Mouse (Mus musculus): Measurements from ENCODE around the gene Gzma. TPM values are rescaled to one million over a fixed set of nuclear protein-coding genes. Genes with fewer than 3 reads are reported as not detected.

Gene Gzma
- polyA plus RNA-seq, 1 experiment from 2014 or later: 2.6 TPM

DNA sequence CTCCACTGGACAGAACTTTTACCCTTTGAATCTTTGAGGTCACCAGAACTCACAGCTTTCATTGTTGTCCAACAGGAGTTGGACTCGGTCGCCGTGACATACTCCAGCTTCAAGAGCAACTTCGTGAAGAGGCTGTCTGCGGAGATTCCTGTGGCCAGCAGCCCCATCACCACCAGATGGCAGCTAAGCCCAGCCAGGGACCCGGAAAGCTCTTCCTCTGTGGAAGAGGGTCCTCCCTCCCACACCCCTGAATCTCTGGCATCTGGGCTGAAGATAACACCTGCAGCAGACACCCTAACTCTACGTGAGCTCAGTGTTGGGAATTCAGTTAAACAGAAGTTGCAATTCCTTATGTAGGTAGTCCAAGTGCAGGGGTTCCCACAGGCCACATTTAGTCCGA, 45.0 kb downstream of the Gzma start:
- Histone ChIP-seq H3K4me2 (ENCODE audit: low read depth, low read length) (no peak overlapping the region), H3K27me3 (ENCODE audit: control insufficient read depth, insufficient read depth, low read length) (no peaks in the 10 kb centered on the region), H3K9me3 (replicated peaks; ENCODE audit: control insufficient read depth, low read length) (no peaks in the 10 kb centered on the region), H3K36me3 (ENCODE audit: control insufficient read depth, insufficient read depth, low read length) (no peaks in the 10 kb centered on the region), H3K9ac (ENCODE audit: low read length) (no peak overlapping the region), H3K4me3 (replicated peaks; ENCODE audit: low read length) (no peak overlapping the region), H3K4me1 (ENCODE audit: control insufficient read depth, insufficient read depth, low read length) (no peaks in the 10 kb centered on the region), H3K27ac (ENCODE audit: low read length) (no peak overlapping the region)
- ATAC-seq (ENCODE audit: insufficient read depth, low FRiP score): no peak
- WGBS: 35% methylated on average over 8 of the region's 8 CpGs

DNA sequence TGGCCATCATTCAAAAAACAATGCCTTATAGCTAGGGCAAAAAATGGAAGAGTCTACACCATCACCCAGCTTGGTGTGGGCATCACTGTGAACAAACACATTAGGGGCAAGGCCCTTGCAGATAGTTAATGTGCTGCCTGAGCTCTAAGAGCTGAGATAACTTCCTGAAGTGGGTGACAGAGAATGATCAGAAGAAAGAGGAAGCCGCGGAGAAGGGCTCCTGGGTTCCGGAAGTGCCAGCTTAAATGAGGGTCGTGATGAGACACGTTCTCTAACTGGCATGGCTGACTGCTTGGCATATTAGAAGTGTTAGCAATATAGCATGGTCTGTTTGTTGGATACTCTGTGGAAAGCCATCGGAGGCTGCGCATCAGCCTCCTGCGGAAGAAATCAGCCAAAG, 46.6 kb downstream of the Gzma start:
- no peak overlapping the region for H3K4me2 ChIP-seq (ENCODE audit: low read depth, low read length)
- WGBS: 88% methylated on average over 8 of the region's 8 CpGs
- ATAC-seq (ENCODE audit: insufficient read depth, low FRiP score): no peak

GRCm38 (mm10) chr13:113047647-113048046, 53.1 kb downstream of the Gzma start:
- no peak overlapping the region for H3K9ac ChIP-seq (ENCODE audit: low read length)
- no peaks in the 10 kb centered on the region for H3K27me3 ChIP-seq (ENCODE audit: control insufficient read depth, insufficient read depth, low read length)
- H3K9me3 ChIP-seq (replicated peaks; ENCODE audit: control insufficient read depth, low read length): no peaks in the 10 kb centered on the region
- no peaks in the 10 kb centered on the region; the same call in 1 of the 2 replicates for H3K4me1 ChIP-seq (ENCODE audit: control insufficient read depth, insufficient read depth, low read length)
- H3K27ac ChIP-seq (ENCODE audit: low read length): no peak overlapping the region
- peaks cover 4% of the 10 kb centered on the region; the same call in 1 of the 2 replicates for H3K36me3 ChIP-seq (ENCODE audit: control insufficient read depth, insufficient read depth, low read length)
- WGBS: 66% methylated on average over 3 of the region's 3 CpGs
- no peak overlapping the region for H3K4me3 ChIP-seq (replicated peaks; ENCODE audit: low read length)
- no peak for ATAC-seq (ENCODE audit: insufficient read depth, low FRiP score)
- no peak overlapping the region for H3K4me2 ChIP-seq (ENCODE audit: low read depth, low read length)

More for the DNA sequence above, 46.6 kb downstream of the Gzma start:
- Histone ChIP-seq H3K4me1 (ENCODE audit: control insufficient read depth, insufficient read depth, low read length) (no peaks in the 10 kb centered on the region), H3K27ac (ENCODE audit: low read length) (no peak overlapping the region), H3K4me3 (replicated peaks; ENCODE audit: low read length) (no peak overlapping the region), H3K9ac (ENCODE audit: low read length) (no peak overlapping the region), H3K36me3 (ENCODE audit: control insufficient read depth, insufficient read depth, low read length) (no peaks in the 10 kb centered on the region), H3K27me3 (ENCODE audit: control insufficient read depth, insufficient read depth, low read length) (no peaks in the 10 kb centered on the region), H3K9me3 (replicated peaks; ENCODE audit: control insufficient read depth, low read length) (no peaks in the 10 kb centered on the region)

GRCm38 (mm10) chr13:113047018-113047417, 53.8 kb downstream of the Gzma start:
- H3K27me3 ChIP-seq (ENCODE audit: control insufficient read depth, insufficient read depth, low read length): no peaks in the 10 kb centered on the region
- no peak overlapping the region for H3K27ac ChIP-seq (ENCODE audit: low read length)
- H3K4me1 ChIP-seq (ENCODE audit: control insufficient read depth, insufficient read depth, low read length): no peaks in the 10 kb centered on the region; the same call in 1 of the 2 replicates
- ATAC-seq (ENCODE audit: insufficient read depth, low FRiP score): peak; percentile 34; the same call in 1 of the 2 replicates
- peak overlapping the region; percentile 50; the same call in 1 of the 2 replicates for H3K4me2 ChIP-seq (ENCODE audit: low read depth, low read length)
- no peaks in the 10 kb centered on the region for H3K9me3 ChIP-seq (replicated peaks; ENCODE audit: control insufficient read depth, low read length)
- H3K9ac ChIP-seq (ENCODE audit: low read length): no peak overlapping the region
- H3K36me3 ChIP-seq (ENCODE audit: control insufficient read depth, insufficient read depth, low read length): peaks cover 4% of the 10 kb centered on the region; the same call in 1 of the 2 replicates
- no peak overlapping the region for H3K4me3 ChIP-seq (replicated peaks; ENCODE audit: low read length)

- 2% methylated on average over 21 of the region's 21 CpGs for WGBS
- peak; percentile 90; the same call in 1 of the 2 replicates for ATAC-seq (ENCODE audit: insufficient read depth, low FRiP score)
- Histone ChIP-seq H3K9me3 (replicated peaks; ENCODE audit: control insufficient read depth, low read length) (no peaks in the 10 kb centered on the region), H3K27ac (ENCODE audit: low read length) (peak within 1 kb of the TSS; percentile 80), H3K4me2 (ENCODE audit: low read depth, low read length) (peak within 1 kb of the TSS; percentile 50), H3K36me3 (ENCODE audit: control insufficient read depth, insufficient read depth, low read length) (peaks cover 8% of the 10 kb centered on the region; the same call in 1 of the 2 replicates), H3K4me1 (ENCODE audit: control insufficient read depth, insufficient read depth, low read length) (no peaks in the 10 kb centered on the region; the same call in 1 of the 2 replicates), H3K27me3 (ENCODE audit: control insufficient read depth, insufficient read depth, low read length) (no peaks in the 10 kb centered on the region), H3K4me3 (replicated peaks; ENCODE audit: low read length) (peak within 1 kb of the TSS; percentile 61), H3K9ac (ENCODE audit: low read length) (peak within 1 kb of the TSS; percentile 67)
Measured at GRCm38 (mm10) chr13:113046211-113046883, 54.4 kb downstream of the Gzma start, which contains the start of gene Gpx8. Gpx8 (minus strand) TSS chr13:113046410.

GRCm38 (mm10) chr13:113045458-113046110, 55.2 kb downstream of the Gzma start:
- H3K9me3 ChIP-seq (replicated peaks; ENCODE audit: control insufficient read depth, low read length): no peaks in the 10 kb centered on the region
- 9% methylated on average over 18 of the region's 18 CpGs for WGBS
- H3K9ac ChIP-seq (ENCODE audit: low read length): peak overlapping the region; percentile 67
- peak overlapping the region; percentile 80 for H3K27ac ChIP-seq (ENCODE audit: low read length)
- no peak for ATAC-seq (ENCODE audit: insufficient read depth, low FRiP score)
- peaks cover 8% of the 10 kb centered on the region; the same call in 1 of the 2 replicates for H3K36me3 ChIP-seq (ENCODE audit: control insufficient read depth, insufficient read depth, low read length)
- peak overlapping the region; percentile 50 for H3K4me2 ChIP-seq (ENCODE audit: low read depth, low read length)
- H3K4me3 ChIP-seq (replicated peaks; ENCODE audit: low read length): peak overlapping the region; percentile 61
- no peaks in the 10 kb centered on the region; the same call in 1 of the 2 replicates for H3K4me1 ChIP-seq (ENCODE audit: control insufficient read depth, insufficient read depth, low read length)
- no peaks in the 10 kb centered on the region for H3K27me3 ChIP-seq (ENCODE audit: control insufficient read depth, insufficient read depth, low read length)

GRCm38 (mm10) chr13:113044876-113045275, 55.9 kb downstream of the Gzma start:
- 31% methylated on average over 3 of the region's 3 CpGs for WGBS
- Histone ChIP-seq H3K4me2 (ENCODE audit: low read depth, low read length) (peak overlapping the region; percentile 50), H3K27ac (ENCODE audit: low read length) (no peak overlapping the region), H3K4me1 (ENCODE audit: control insufficient read depth, insufficient read depth, low read length) (no peaks in the 10 kb centered on the region; the same call in 1 of the 2 replicates), H3K36me3 (ENCODE audit: control insufficient read depth, insufficient read depth, low read length) (peaks cover 8% of the 10 kb centered on the region; the same call in 1 of the 2 replicates), H3K4me3 (replicated peaks; ENCODE audit: low read length) (peak overlapping the region; percentile 61), H3K9me3 (replicated peaks; ENCODE audit: control insufficient read depth, low read length) (no peaks in the 10 kb centered on the region), H3K27me3 (ENCODE audit: control insufficient read depth, insufficient read depth, low read length) (no peaks in the 10 kb centered on the region), H3K9ac (ENCODE audit: low read length) (peak overlapping the region; percentile 14)
- no peak for ATAC-seq (ENCODE audit: insufficient read depth, low FRiP score)

Measured in stomach, embryonic 16.5 days (tissue).